Mouse (Mus musculus) c-Kit-positive CD71-positive TER-119-negative erythroid progenitor cells, embryonic 14.5 days (primary cell): ENCODE measurements around the gene Cldn12.

ENCODE experiments used
- DNase-seq: peaks from one replicate; pipeline ENCODE4 v3.0.0-alpha.2; 2013; ENCODE audit warnings: low read depth

Gene Cldn12

GRCm38 (mm10) chr5:5514196-5515076, at the start of gene Cldn12:
TSS of gene Cldn12 (minus strand) at chr5:5514958.
- DNase-seq, result peak; percentile 51

- no peak for DNase-seq
These were observed 47.7 kb upstream of the Cldn12 start for GRCm38 (mm10) chr5:5562435-5562834.

- no peak for DNase-seq
These were observed 46.4 kb upstream of the Cldn12 start for GRCm38 (mm10) chr5:5561041-5561706.

- DNase-seq, result no peak
These were observed 45.0 kb upstream of the Cldn12 start for GRCm38 (mm10) chr5:5559798-5560197.

- DNase-seq, result peak; percentile 76
These were observed 44.5 kb upstream of the Cldn12 start, which contains the start of gene Gtpbp10 for GRCm38 (mm10) chr5:5559079-5559740. TSS of gene Gtpbp10 (minus strand) at chr5:5559538.

GRCm38 (mm10) chr5:5551110-5551509, 36.4 kb upstream of the Cldn12 start:
- DNase-seq, result no peak

- DNase-seq, result no peak
These were observed 25.6 kb upstream of the Cldn12 start for GRCm38 (mm10) chr5:5540385-5540784.

- no peak for DNase-seq
These were observed 25.0 kb upstream of the Cldn12 start for GRCm38 (mm10) chr5:5539771-5540170.

- DNase-seq, result no peak
These were observed 21.4 kb upstream of the Cldn12 start for GRCm38 (mm10) chr5:5536131-5536530.

- DNase-seq, result no peak
These were observed 19.1 kb upstream of the Cldn12 start for GRCm38 (mm10) chr5:5533656-5534420.

GRCm38 (mm10) chr5:5515411-5515810, 653 bp upstream of the Cldn12 start:
- no peak for DNase-seq

GRCm38 (mm10) chr5:5511401-5511800, 3.4 kb downstream of the Cldn12 start:
- no peak for DNase-seq

- DNase-seq, result no peak
These were observed 3.8 kb downstream of the Cldn12 start for GRCm38 (mm10) chr5:5510989-5511388.

- DNase-seq, result no peak
These were observed 4.4 kb downstream of the Cldn12 start for GRCm38 (mm10) chr5:5510304-5510887.

GRCm38 (mm10) chr5:5508231-5508630, 6.5 kb downstream of the Cldn12 start:
- DNase-seq, result no peak

- no peak for DNase-seq
These were observed 7.0 kb downstream of the Cldn12 start for GRCm38 (mm10) chr5:5507701-5508225.

GRCm38 (mm10) chr5:5504456-5504855, 10.3 kb downstream of the Cldn12 start:
- DNase-seq, result no peak

- DNase-seq, result no peak
These were observed 11.4 kb downstream of the Cldn12 start for GRCm38 (mm10) chr5:5503381-5503780.

- DNase-seq, result no peak
These were observed 13.2 kb downstream of the Cldn12 start for GRCm38 (mm10) chr5:5501583-5501982.

GRCm38 (mm10) chr5:5496393-5496792, 18.4 kb downstream of the Cldn12 start:
- DNase-seq, result no peak

- DNase-seq, result no peak
These were observed 19.7 kb downstream of the Cldn12 start for GRCm38 (mm10) chr5:5495042-5495441.
